In genomic region chr5:112217031-112217430, GRCm38 (mm10) we compare ENCODE assay signal across 15 mouse cellular contexts. TPM values are rescaled to one million over a fixed set of nuclear protein-coding genes. Genes with fewer than 3 reads are reported as not detected.
DNase-seq lines count a peak whose midpoint lies in the region; ATAC-seq and TF ChIP-seq lines count a peak whose summit lies in the region.
"Had no signal": no experiment of that assay in that cellular context is flagged by ENCODE, and none has a peak within 500 bp of the region (broad histone marks: within the 10 kb centered on the region; RNA-seq: fewer than 3 reads in every experiment).

No protein-coding gene starts in this region.

- 51% methylated on average over 22 of the region's 22 CpGs for WGBS in embryonic facial prominence, embryonic 13.5 days
- 45% methylated on average over 22 of the region's 22 CpGs for WGBS in hindbrain, postnatal 0 days
- 53% methylated on average over 22 of the region's 22 CpGs for WGBS in neural tube, embryonic 13.5 days

- H3K27ac ChIP-seq in layer of hippocampus, adult 2 months: no peak overlapping the region
- H3K27ac ChIP-seq in embryonic facial prominence, embryonic 13.5 days: no peak overlapping the region
- peak overlapping the region; percentile 56; the same call in 1 of the 2 replicates for H3K27ac ChIP-seq in hindbrain, postnatal 0 days
- H3K27ac ChIP-seq in neural tube, embryonic 13.5 days (replicated peaks): peak overlapping the region; percentile 88

- no peaks in the 10 kb centered on the region for H3K9me3 ChIP-seq in embryonic facial prominence, embryonic 13.5 days
- H3K9me3 ChIP-seq in hindbrain, postnatal 0 days (ENCODE audit: low read length): no peaks in the 10 kb centered on the region
- H3K9me3 ChIP-seq in neural tube, embryonic 13.5 days: no peaks in the 10 kb centered on the region

- H3K27me3 ChIP-seq in embryonic facial prominence, embryonic 13.5 days: peaks cover 6% of the 10 kb centered on the region; the same call in 1 of the 2 replicates
- no peaks in the 10 kb centered on the region for H3K27me3 ChIP-seq in hindbrain, postnatal 0 days (ENCODE audit: insufficient read depth, low read length)
- H3K27me3 ChIP-seq in neural tube, embryonic 13.5 days: no peaks in the 10 kb centered on the region

- no peak overlapping the region for H3K4me2 ChIP-seq in embryonic facial prominence, embryonic 13.5 days
- H3K4me2 ChIP-seq in hindbrain, postnatal 0 days (ENCODE audit: low read depth, low read length): no peak overlapping the region
- H3K4me2 ChIP-seq in neural tube, embryonic 13.5 days: no peak overlapping the region
- H3K4me2 ChIP-seq: liver, embryonic 11.5 days had no signal

- 0 out of 2 replicates have a peak, but pooled peaks have one; percentile 30 for TF ChIP-seq CTCF in layer of hippocampus, adult 2 months (conservative IDR thresholded peaks at IDR 0.05)
- peak; percentile 27; the same call in 1 of the 2 replicates for TF ChIP-seq CTCF in hindbrain, postnatal 0 days (IDR thresholded peaks at IDR 0.05; ENCODE audit: low read depth)

- H3K4me3 ChIP-seq in layer of hippocampus, adult 2 months: no peak overlapping the region
- H3K4me3 ChIP-seq in embryonic facial prominence, embryonic 13.5 days: no peak overlapping the region
- no peak overlapping the region for H3K4me3 ChIP-seq in hindbrain, postnatal 0 days (ENCODE audit: low read length)
- no peak overlapping the region for H3K4me3 ChIP-seq in neural tube, embryonic 13.5 days

- peak overlapping the region; percentile 32; the same call in 1 of the 2 replicates for H3K9ac ChIP-seq in embryonic facial prominence, embryonic 13.5 days
- no peak overlapping the region for H3K9ac ChIP-seq in hindbrain, postnatal 0 days (replicated peaks; ENCODE audit: low read length)
- H3K9ac ChIP-seq in neural tube, embryonic 13.5 days: peak overlapping the region; percentile 27; the same call in 1 of the 2 replicates

- no peak for ATAC-seq in embryonic facial prominence, embryonic 13.5 days (ENCODE audit: insufficient number of reproducible peaks, insufficient read depth, low FRiP score, low TSS enrichment, low read depth)
- ATAC-seq in hindbrain, postnatal 0 days: no peak
- no peak for ATAC-seq in neural tube, embryonic 13.5 days (ENCODE audit: low read depth)

- H3K4me1 ChIP-seq in embryonic facial prominence, embryonic 13.5 days: peaks cover 32% of the 10 kb centered on the region
- peaks cover 21% of the 10 kb centered on the region for H3K4me1 ChIP-seq in hindbrain, postnatal 0 days (ENCODE audit: insufficient read depth, low read length)
- H3K4me1 ChIP-seq in neural tube, embryonic 13.5 days (replicated peaks): peaks cover 95% of the 10 kb centered on the region

- no peaks in the 10 kb centered on the region for H3K36me3 ChIP-seq in embryonic facial prominence, embryonic 13.5 days
- H3K36me3 ChIP-seq in hindbrain, postnatal 0 days (ENCODE audit: insufficient read depth, low read length): peaks cover 12% of the 10 kb centered on the region; the same call in 1 of the 2 replicates
- peaks cover 46% of the 10 kb centered on the region for H3K36me3 ChIP-seq in neural tube, embryonic 13.5 days

- no peak for DNase-seq in layer of hippocampus, adult 2 months (ENCODE audit: low spot score in 2 of 2)
- no peak for DNase-seq in layer of hippocampus, postnatal 14 days (ENCODE audit: low spot score in 2 of 2)
- DNase-seq in hindbrain, postnatal 0 days (ENCODE audit: low spot score): no peak
- no peak for DNase-seq in thymus, postnatal 4 days
- DNase-seq in adrenal gland, adult 2 months: no peak
- DNase-seq in gastrocnemius, postnatal 4 days (ENCODE audit: low spot score in 2 of 2): no peak
- DNase-seq: adrenal gland, postnatal 36 days; gastrocnemius, postnatal 36 days; heart, postnatal 14 days; kidney, adult 2 months; lung, postnatal 14 days; spleen, adult 18-20 months had no signal

RNA-seq across cellular contexts. Expression of gene Cryba4, which starts 35.3 kb away (rescaled TPM):
- total RNA-seq in layer of hippocampus, adult 2 months (2021): 1 to 10 TPM; 1.0 to 1.5 TPM
- total RNA-seq in layer of hippocampus, postnatal 14 days (2021): 1 to 10 TPM; 1.1 to 1.8 TPM
- 1.0 and 1.9 TPM in 2 replicates for polyA plus RNA-seq in embryonic facial prominence, embryonic 13.5 days (2015; fragmentation: Nextera tagmentation; extraction: Ambion mirVana)
- 0.26 and 1.8 TPM in 2 replicates for total RNA-seq in hindbrain, postnatal 0 days (2014; rRNA removed)
- 1.6 and 2.4 TPM in 2 replicates for polyA plus RNA-seq in hindbrain, postnatal 0 days (2015; fragmentation: Nextera tagmentation; extraction: Ambion mirVana)
- polyA plus RNA-seq in neural tube, embryonic 13.5 days (2015; fragmentation: Nextera tagmentation; extraction: Ambion mirVana): 3.4 and 4.0 TPM in 2 replicates
- total RNA-seq in adrenal gland, adult 2 months (2021): 10 to 100 TPM; 70.5 to 74.9 TPM
- 58.4 and 91.5 TPM in 2 replicates for polyA plus RNA-seq in adrenal gland, adult 2 months (2012; rRNA removed)
- under 1 TPM; 0.91 to 0.98 TPM for total RNA-seq in gastrocnemius, postnatal 4 days (2021)
- polyA plus RNA-seq: kidney, adult 2 months had no signal

RNA-seq across cellular contexts. Expression of gene Crybb1, which starts 38.6 kb away (rescaled TPM):
- total RNA-seq in layer of hippocampus, adult 2 months (2021): 1 to 10 TPM; 6.4 to 7.8 TPM
- total RNA-seq in layer of hippocampus, postnatal 14 days (2021): 10 to 100 TPM; 16.1 to 17.5 TPM
- 1.0 and 1.3 TPM in 2 replicates for polyA plus RNA-seq in embryonic facial prominence, embryonic 13.5 days (2015; fragmentation: Nextera tagmentation; extraction: Ambion mirVana)
- 8.0 and 11.7 TPM in 2 replicates for total RNA-seq in hindbrain, postnatal 0 days (2014; rRNA removed)
- polyA plus RNA-seq in hindbrain, postnatal 0 days (2015; fragmentation: Nextera tagmentation; extraction: Ambion mirVana): 14.2 and 14.6 TPM in 2 replicates
- 4.5 and 7.6 TPM in 2 replicates for polyA plus RNA-seq in neural tube, embryonic 13.5 days (2015; fragmentation: Nextera tagmentation; extraction: Ambion mirVana)
- 1 to 10 TPM; 2.9 to 3.2 TPM for total RNA-seq in adrenal gland, adult 2 months (2021)
- polyA plus RNA-seq in adrenal gland, adult 2 months (2012; rRNA removed): 5.3 and 6.7 TPM in 2 replicates
- under 1 TPM; 0.64 to 0.70 TPM for total RNA-seq in gastrocnemius, postnatal 4 days (2021)

RNA-seq across cellular contexts. Expression of gene Tpst2, which starts 59.5 kb away (rescaled TPM):
- 10 to 100 TPM; 45.3 to 45.4 TPM for total RNA-seq in layer of hippocampus, adult 2 months (2021)
- 10 to 100 TPM; 41.1 to 43.0 TPM for total RNA-seq in layer of hippocampus, postnatal 14 days (2021)
- 38.7 and 42.8 TPM in 2 replicates for polyA plus RNA-seq in embryonic facial prominence, embryonic 13.5 days (2015; fragmentation: Nextera tagmentation; extraction: Ambion mirVana)
- 46.9 and 57.0 TPM in 2 replicates for total RNA-seq in hindbrain, postnatal 0 days (2014; rRNA removed)
- polyA plus RNA-seq in hindbrain, postnatal 0 days (2015; fragmentation: Nextera tagmentation; extraction: Ambion mirVana): 34.4 and 37.0 TPM in 2 replicates
- 28.9 and 29.5 TPM in 2 replicates for polyA plus RNA-seq in neural tube, embryonic 13.5 days (2015; fragmentation: Nextera tagmentation; extraction: Ambion mirVana)
- total RNA-seq in adrenal gland, adult 2 months (2021): 100 to 1,000 TPM; 154 to 322 TPM
- 222 and 270 TPM in 2 replicates for polyA plus RNA-seq in adrenal gland, adult 2 months (2012; rRNA removed)
- 10 to 100 TPM; 25.4 to 26.2 TPM for total RNA-seq in gastrocnemius, postnatal 4 days (2021)

Comparison
In these comparisons a context has a peak if more than half of its experiments do, and no peak if none do; other contexts are left out.
1. H3K27ac ChIP-seq: peak in hindbrain, postnatal 0 days (single experiment) and neural tube, embryonic 13.5 days (single experiment); none in layer of hippocampus, adult 2 months (single experiment) and embryonic facial prominence, embryonic 13.5 days (single experiment).
2. RNA of gene Cryba4, which starts 35.3 kb away (total RNA-seq): 70.5 to 74.9 TPM in adrenal gland, adult 2 months; 1.1 to 1.8 TPM in layer of hippocampus, postnatal 14 days, 1.0 to 1.5 TPM in layer of hippocampus, adult 2 months, 0.91 to 0.98 TPM in gastrocnemius, postnatal 4 days and 0.26 to 1.8 TPM in hindbrain, postnatal 0 days; every median in the first group is over 10 times any median in the second.